Mouse (Mus musculus) liver, embryonic 13.5 days (tissue): Measurements from ENCODE around the gene Rpp38. TPM values are rescaled to one million over a fixed set of nuclear protein-coding genes. Genes with fewer than 3 reads are reported as not detected.

Experiments used
- ATAC-seq: fragments of 200-750 bp; cut with Nextera tagmentation; 2 replicates; pipeline ENCODE4 v1.8.0; 2017; ENCODE audit warnings: low read depth, mild to moderate bottlenecking, moderate number of reproducible peaks, moderate library complexity
- DNase-seq: peaks from one replicate; pipeline ENCODE4 v3.0.0; 2022
- H3K27ac ChIP-seq: fragments of 300-500 bp; sonication (generic); 2 replicates; pipeline ENCODE4 v1.5.1; 2015; ENCODE audit warnings: moderate library complexity, mild to moderate bottlenecking, inconsistent platforms
- H3K27me3 ChIP-seq: fragments of 300-500 bp; sonication (generic); 2 replicates; pipeline ENCODE4 v1.6.1; 2015; ENCODE audit warnings: mild to moderate bottlenecking, inconsistent platforms
- H3K36me3 ChIP-seq: fragments of 300-500 bp; sonication (generic); 2 replicates; pipeline ENCODE4 v1.6.1; 2015; ENCODE audit warnings: mild to moderate bottlenecking, inconsistent platforms
- H3K4me1 ChIP-seq: fragments of 300-500 bp; sonication (generic); replicated peaks from 2 replicates; pipeline ENCODE4 v1.6.1; 2015; ENCODE audit warnings: inconsistent platforms
- H3K4me2 ChIP-seq: fragments of 300-500 bp; sonication (generic); 2 replicates; pipeline ENCODE4 v1.6.1; 2015; ENCODE audit warnings: inconsistent platforms, mild to moderate bottlenecking, moderate library complexity
- H3K4me3 ChIP-seq: fragments of 300-500 bp; sonication (generic); replicated peaks from 2 replicates; pipeline ENCODE4 v1.5.1; 2015; ENCODE audit warnings: mild to moderate bottlenecking, inconsistent platforms
- H3K9ac ChIP-seq: fragments of 300-500 bp; sonication (generic); 2 replicates; pipeline ENCODE4 v1.6.1; 2015; ENCODE audit warnings: mild to moderate bottlenecking, inconsistent platforms
- H3K9me3 ChIP-seq: fragments of 300-500 bp; sonication (generic); replicated peaks from 2 replicates; pipeline ENCODE4 v1.6.1; 2016; ENCODE audit warnings: inconsistent platforms
- WGBS: fragments of 180-500 bp; shearing (Covaris S2); methylation state at CpG from one replicate; pipeline ENCODE4 v1.1.7; 2015; ENCODE audit not compliant: insufficient replicate concordance; 5-methylcytosine and 5-hydroxymethylcytosine counted together
- polyA plus RNA-seq: library from polyadenylated mRNA; unstranded; fragments of >200 nt; fragmentation: Nextera tagmentation; extraction: Ambion mirVana; gene quantifications from 2 replicates; pipeline ENCODE4 v1.2.1, GENCODE M21; 2015

Gene Rpp38
- polyA plus RNA-seq, 1 experiment from 2014 or later = 15.6 TPM

- DNase-seq = no peak
- Histone ChIP-seq H3K36me3 (peaks cover 26% of the 10 kb centered on the region), H3K27me3 (0 out of 2 replicates have a peak, but pooled peaks cover 2% of the 10 kb centered on the region), H3K4me1 (peaks cover 32% of the 10 kb centered on the region), H3K27ac (peak overlapping the region; percentile 68), H3K9me3 (no peaks in the 10 kb centered on the region), H3K4me2 (peak overlapping the region; percentile 94), H3K4me3 (peak overlapping the region; percentile 74), H3K9ac (peak overlapping the region; percentile 83)
- under 1% methylated on average over 21 of the region's 21 CpGs for WGBS
- ATAC-seq = peak; percentile 2
Measured at GRCm38 (mm10) chr2:3332056-3332455, 387 bp downstream of the Rpp38 start.

DNA sequence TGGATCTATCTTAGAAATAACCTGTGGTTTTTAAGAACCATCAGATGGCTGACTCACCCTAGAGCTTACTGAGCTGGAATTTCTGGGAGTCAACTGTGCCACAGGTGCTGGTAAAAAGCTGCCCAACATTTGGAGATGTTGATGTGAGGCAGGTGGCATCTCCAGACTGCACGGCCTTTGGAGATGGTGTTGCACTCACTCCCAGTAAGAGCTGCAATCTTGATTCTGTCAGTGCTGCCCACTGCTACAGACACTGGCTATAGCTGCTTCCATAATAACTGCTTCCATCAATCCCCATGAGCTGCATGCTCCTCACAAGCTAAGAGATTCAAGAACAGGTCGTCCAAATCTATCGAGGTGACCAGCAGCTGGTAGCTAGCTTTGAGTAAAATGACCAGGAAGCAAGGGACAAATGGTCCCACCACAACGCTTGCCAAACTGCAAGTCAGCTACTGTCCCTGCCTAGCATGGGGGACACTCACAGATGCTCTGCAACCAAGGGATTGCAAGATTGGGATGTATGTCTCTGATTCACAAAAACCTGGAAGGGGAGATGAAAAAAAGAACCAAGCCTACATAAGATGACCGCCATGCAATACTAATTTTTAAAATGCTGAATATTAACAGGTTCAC lies 1.3 kb downstream of the Rpp38 start:
- H3K9me3 ChIP-seq = no peaks in the 10 kb centered on the region
- peak overlapping the region; percentile 74 for H3K4me3 ChIP-seq
- peak overlapping the region; percentile 83 for H3K9ac ChIP-seq
- no peak for DNase-seq
- peaks cover 31% of the 10 kb centered on the region for H3K36me3 ChIP-seq
- H3K27me3 ChIP-seq = 0 out of 2 replicates have a peak, but pooled peaks cover under 1% of the 10 kb centered on the region
- WGBS = 44% methylated on average over 5 of the region's 5 CpGs
- peaks cover 29% of the 10 kb centered on the region for H3K4me1 ChIP-seq
- H3K4me2 ChIP-seq = peak overlapping the region; percentile 94
- peak overlapping the region; percentile 32; the same call in 1 of the 2 replicates for H3K27ac ChIP-seq
- no peak for ATAC-seq

DNA sequence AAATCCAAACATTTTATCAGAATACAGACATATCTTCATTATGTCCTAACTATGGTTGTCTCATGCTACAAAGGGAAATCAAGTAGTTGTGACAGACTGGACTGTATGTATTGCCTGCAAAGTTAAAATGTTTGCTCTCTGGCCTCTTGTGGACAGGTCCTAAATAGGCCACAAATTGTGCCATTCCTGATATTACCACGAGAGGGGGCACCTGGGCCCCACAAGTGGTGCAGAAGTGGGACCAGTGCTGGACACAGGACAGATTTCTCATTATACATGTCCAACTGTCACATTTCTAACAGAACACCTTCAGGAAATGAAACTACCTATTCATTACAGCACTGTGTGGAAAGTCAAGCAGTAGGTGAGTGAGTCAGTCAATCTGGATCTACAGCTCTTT lies 5.1 kb downstream of the Rpp38 start:
- H3K4me2 ChIP-seq = no peak overlapping the region
- H3K9me3 ChIP-seq = no peaks in the 10 kb centered on the region
- WGBS = 6% methylated on average over 1 of the region's 1 CpGs
- no peaks in the 10 kb centered on the region for H3K27me3 ChIP-seq
- H3K36me3 ChIP-seq = peaks cover 59% of the 10 kb centered on the region
- H3K9ac ChIP-seq = no peak overlapping the region
- H3K4me3 ChIP-seq = no peak overlapping the region
- H3K27ac ChIP-seq = no peak overlapping the region
- ATAC-seq (peak; percentile 32; the same call in 1 of the 2 replicates), DNase-seq (peak; percentile 50)
- H3K4me1 ChIP-seq = peaks cover 21% of the 10 kb centered on the region

GRCm38 (mm10) chr2:3326547-3326946 lies 5.9 kb downstream of the Rpp38 start:
- 84% methylated on average over 1 of the region's 1 CpGs for WGBS
- Histone ChIP-seq H3K4me2 (no peak overlapping the region), H3K9ac (no peak overlapping the region), H3K4me1 (peaks cover 17% of the 10 kb centered on the region), H3K4me3 (no peak overlapping the region), H3K9me3 (no peaks in the 10 kb centered on the region), H3K36me3 (peaks cover 64% of the 10 kb centered on the region), H3K27me3 (no peaks in the 10 kb centered on the region), H3K27ac (no peak overlapping the region)
- DNase-seq (no peak), ATAC-seq (no peak)

GRCm38 (mm10) chr2:3324381-3325130 lies 7.9 kb downstream of the Rpp38 start:
- 87% methylated on average over 7 of the region's 7 CpGs for WGBS
- H3K36me3 ChIP-seq = peaks cover 66% of the 10 kb centered on the region

DNA sequence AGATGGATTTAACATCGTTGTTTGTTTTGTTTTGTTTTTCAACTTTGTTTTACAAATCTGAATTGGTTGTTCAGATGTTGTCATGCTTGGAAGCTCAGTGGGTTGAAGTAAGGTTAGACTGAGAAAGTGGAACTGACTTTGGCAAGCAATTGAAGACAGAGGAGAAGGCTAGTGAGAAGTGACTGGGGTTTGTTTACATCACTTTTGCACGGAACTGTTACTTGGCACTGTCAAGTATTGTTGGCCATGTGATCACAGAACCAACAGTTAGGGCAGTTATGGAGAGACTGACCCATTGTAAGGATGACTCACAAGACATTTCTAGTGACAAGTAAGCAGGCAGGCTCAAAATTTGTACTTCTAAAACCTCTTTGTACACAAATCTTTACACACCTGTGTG lies 9.3 kb downstream of the Rpp38 start:
- Histone ChIP-seq H3K4me3 (no peak overlapping the region), H3K9me3 (no peaks in the 10 kb centered on the region), H3K27ac (no peak overlapping the region), H3K36me3 (peaks cover 60% of the 10 kb centered on the region), H3K4me1 (no peaks in the 10 kb centered on the region), H3K27me3 (no peaks in the 10 kb centered on the region), H3K4me2 (no peak overlapping the region), H3K9ac (no peak overlapping the region)
- WGBS = 75% methylated on average over 2 of the region's 2 CpGs
- no peak for DNase-seq
- no peak for ATAC-seq

More at GRCm38 (mm10) chr2:3324381-3325130, 7.9 kb downstream of the Rpp38 start:
- no peaks in the 10 kb centered on the region for H3K9me3 ChIP-seq
- no peaks in the 10 kb centered on the region for H3K4me1 ChIP-seq
- no peak overlapping the region for H3K4me3 ChIP-seq
- ATAC-seq (no peak), DNase-seq (no peak)
- H3K27me3 ChIP-seq = no peaks in the 10 kb centered on the region
- no peak overlapping the region for H3K27ac ChIP-seq
- H3K9ac ChIP-seq = no peak overlapping the region
- H3K4me2 ChIP-seq = no peak overlapping the region

GRCm38 (mm10) chr2:3305426-3306025 lies 26.9 kb downstream of the Rpp38 start:
- Histone ChIP-seq H3K4me1 (peaks cover 2% of the 10 kb centered on the region; the same call in 1 of the 2 replicates), H3K4me2 (no peak overlapping the region), H3K9ac (no peak overlapping the region), H3K4me3 (no peak overlapping the region), H3K9me3 (no peaks in the 10 kb centered on the region), H3K27ac (no peak overlapping the region), H3K36me3 (peaks cover 20% of the 10 kb centered on the region), H3K27me3 (no peaks in the 10 kb centered on the region)
- DNase-seq = no peak
- WGBS = 79% methylated on average over 3 of the region's 3 CpGs
- no peak for ATAC-seq

- DNase-seq = no peak
Measured at GRCm38 (mm10) chr2:3295826-3296225, 36.6 kb downstream of the Rpp38 start.

DNA sequence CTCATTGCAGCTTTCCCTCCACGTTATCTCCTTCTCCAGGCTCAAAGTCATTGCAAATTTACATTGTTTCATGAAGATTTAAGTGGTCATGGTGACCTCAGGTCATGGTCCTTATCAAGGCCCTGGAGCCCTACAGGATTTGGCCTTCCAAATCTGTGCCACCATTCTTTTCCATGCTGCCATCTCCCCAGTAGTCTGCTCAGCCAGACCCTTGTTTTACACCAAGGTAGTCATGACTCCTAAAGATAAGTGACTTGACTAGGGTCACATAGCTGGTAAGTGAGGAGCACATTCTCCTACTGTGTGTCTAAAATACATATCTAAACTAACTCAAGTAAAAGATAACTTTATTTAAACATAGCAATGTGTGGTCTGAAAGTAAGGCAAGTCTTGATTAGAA lies 40.3 kb downstream of the Rpp38 start:
- H3K36me3 ChIP-seq = no peaks in the 10 kb centered on the region
- H3K9ac ChIP-seq = no peak overlapping the region
- ATAC-seq (no peak), DNase-seq (no peak)
- no peak overlapping the region for H3K4me2 ChIP-seq
- no peak overlapping the region for H3K27ac ChIP-seq
- WGBS = 65% methylated on average over 1 of the region's 1 CpGs
- H3K4me1 ChIP-seq = peaks cover 7% of the 10 kb centered on the region
- H3K27me3 ChIP-seq = no peaks in the 10 kb centered on the region
- no peak overlapping the region for H3K4me3 ChIP-seq
- no peaks in the 10 kb centered on the region for H3K9me3 ChIP-seq

More at GRCm38 (mm10) chr2:3295826-3296225, 36.6 kb downstream of the Rpp38 start:
- no peak overlapping the region for H3K4me2 ChIP-seq
- 76% methylated on average over 7 of the region's 7 CpGs for WGBS
- no peaks in the 10 kb centered on the region for H3K27me3 ChIP-seq
- H3K9ac ChIP-seq = no peak overlapping the region
- no peaks in the 10 kb centered on the region for H3K36me3 ChIP-seq
- H3K27ac ChIP-seq = no peak overlapping the region
- no peak for ATAC-seq
- no peaks in the 10 kb centered on the region for H3K9me3 ChIP-seq
- H3K4me3 ChIP-seq = no peak overlapping the region
- H3K4me1 ChIP-seq = peaks cover 7% of the 10 kb centered on the region

GRCm38 (mm10) chr2:3289581-3289980 lies 42.9 kb downstream of the Rpp38 start:
- H3K4me2 ChIP-seq = no peak overlapping the region
- no peaks in the 10 kb centered on the region for H3K27me3 ChIP-seq
- no peaks in the 10 kb centered on the region for H3K36me3 ChIP-seq
- H3K4me3 ChIP-seq = no peak overlapping the region
- no peak overlapping the region for H3K9ac ChIP-seq
- DNase-seq (no peak), ATAC-seq (no peak)
- no peaks in the 10 kb centered on the region for H3K9me3 ChIP-seq
- H3K4me1 ChIP-seq = peaks cover 17% of the 10 kb centered on the region
- 65% methylated on average over 1 of the region's 1 CpGs for WGBS
- H3K27ac ChIP-seq = no peak overlapping the region

GRCm38 (mm10) chr2:3286243-3286642 lies 46.2 kb downstream of the Rpp38 start:
- Histone ChIP-seq H3K4me2 (peak overlapping the region; percentile 98; the same call in 1 of the 2 replicates), H3K4me1 (peaks cover 36% of the 10 kb centered on the region), H3K27me3 (no peaks in the 10 kb centered on the region), H3K36me3 (no peaks in the 10 kb centered on the region), H3K4me3 (no peak overlapping the region), H3K27ac (no peak overlapping the region), H3K9ac (no peak overlapping the region), H3K9me3 (no peaks in the 10 kb centered on the region)
- ATAC-seq (no peak), DNase-seq (no peak)
- 61% methylated on average over 2 of the region's 2 CpGs for WGBS
